Mouse (Mus musculus): Measurements from ENCODE around the gene Kcnk10. TPM values are rescaled to one million over a fixed set of nuclear protein-coding genes. Genes with fewer than 3 reads are reported as not detected.

Kcnk10 gene
- not detected for polyA plus RNA-seq (2015; fragmentation: Illumina TruSeq; extraction: RNeasy Lipid Tissue Mini Kit (QIAGEN cat#74804); ENCODE audit: insufficient read depth, low read depth, low replicate concordance)

GRCm38 (mm10) chr12:98577861-98578360 is at the start of gene Kcnk10:
Gene Kcnk10, minus strand, starts transcription at chr12:98578310.

GRCm38 (mm10) chr12:98627392-98628259 is 49.5 kb upstream of the Kcnk10 start, which contains the start of gene Spata7:
Gene Spata7, plus strand, starts transcription at chr12:98628157.

Other genes starting within 250 kb of the Kcnk10 start
- 1.7 TPM for gene Spata7, start 49.8 kb upstream of the Kcnk10 start, polyA plus RNA-seq (2015; fragmentation: Illumina TruSeq; extraction: RNeasy Lipid Tissue Mini Kit (QIAGEN cat#74804); ENCODE audit: insufficient read depth, low read depth, low replicate concordance)
- 8.0 TPM for gene Ptpn21, start 159.1 kb upstream of the Kcnk10 start, polyA plus RNA-seq (2015; fragmentation: Illumina TruSeq; extraction: RNeasy Lipid Tissue Mini Kit (QIAGEN cat#74804); ENCODE audit: insufficient read depth, low read depth, low replicate concordance)
- gene Zc3h14, start 168.7 kb upstream of the Kcnk10 start, polyA plus RNA-seq (2015; fragmentation: Illumina TruSeq; extraction: RNeasy Lipid Tissue Mini Kit (QIAGEN cat#74804); ENCODE audit: insufficient read depth, low read depth, low replicate concordance), result 23.0 TPM